Mouse (Mus musculus) cerebellum, adult 2 months (tissue): ENCODE data around the gene Nphp4. TPM values are rescaled to one million over a fixed set of nuclear protein-coding genes. Genes with fewer than 3 reads are reported as not detected.

ENCODE experiments used
- DNase-seq, 2 experiments: peaks; one replicate each; pipeline ENCODE4 v3.0.0; 2021
- H3K27ac ChIP-seq: fragments of 200-500 bp; 2 replicates; pipeline ENCODE4 v1.5.1; 2012; ENCODE audit warnings: low read length, control low read depth, inconsistent platforms; ENCODE audit not compliant: insufficient read depth
- H3K27me3 ChIP-seq: fragments of 200-500 bp; 2 replicates; pipeline ENCODE4 v1.6.1; 2012; ENCODE audit warnings: inconsistent platforms, mild to moderate bottlenecking, low read length, moderate library complexity; ENCODE audit not compliant: control insufficient read depth, insufficient read depth
- H3K4me1 ChIP-seq: fragments of 200-500 bp; 2 replicates; pipeline ENCODE4 v1.6.1; 2011; ENCODE audit warnings: low read length; ENCODE audit not compliant: control insufficient read depth, insufficient read depth
- H3K4me3 ChIP-seq: fragments of 200-500 bp; replicated peaks from 2 replicates; pipeline ENCODE3; 2011; ENCODE audit warnings: mild to moderate bottlenecking, low read depth, low read length, control low read depth; ENCODE audit not compliant: insufficient read depth
- CTCF ChIP-seq: fragments of 200-500 bp; IDR thresholded peaks from 2 replicates; pipeline ENCODE4 v1.5.1; 2011; ENCODE audit warnings: low read depth, mild to moderate bottlenecking, control low read depth, low read length, moderate library complexity, borderline replicate concordance; ENCODE audit not compliant: insufficient read depth
- POLR2A ChIP-seq: fragments of 200-500 bp; IDR thresholded peaks from 2 replicates; pipeline ENCODE4 v1.6.1; 2011; ENCODE audit warnings: low read length, control low read depth, borderline replicate concordance; ENCODE audit not compliant: insufficient read depth
- WGBS: fragments of 180-500 bp; shearing (Covaris S2); methylation state at CpG from one replicate; pipeline ENCODE4 v1.1.7; 2018; 5-methylcytosine and 5-hydroxymethylcytosine counted together
- polyA plus RNA-seq: library from polyadenylated mRNA; depleted of rRNA; stranded (reverse); fragments of >200 nt; gene quantifications from 2 replicates; pipeline ENCODE4 v1.2.3, GENCODE M21; 2012; rRNA removed

Nphp4 gene
- 8.7 and 8.8 TPM in 2 replicates for polyA plus RNA-seq

DNA sequence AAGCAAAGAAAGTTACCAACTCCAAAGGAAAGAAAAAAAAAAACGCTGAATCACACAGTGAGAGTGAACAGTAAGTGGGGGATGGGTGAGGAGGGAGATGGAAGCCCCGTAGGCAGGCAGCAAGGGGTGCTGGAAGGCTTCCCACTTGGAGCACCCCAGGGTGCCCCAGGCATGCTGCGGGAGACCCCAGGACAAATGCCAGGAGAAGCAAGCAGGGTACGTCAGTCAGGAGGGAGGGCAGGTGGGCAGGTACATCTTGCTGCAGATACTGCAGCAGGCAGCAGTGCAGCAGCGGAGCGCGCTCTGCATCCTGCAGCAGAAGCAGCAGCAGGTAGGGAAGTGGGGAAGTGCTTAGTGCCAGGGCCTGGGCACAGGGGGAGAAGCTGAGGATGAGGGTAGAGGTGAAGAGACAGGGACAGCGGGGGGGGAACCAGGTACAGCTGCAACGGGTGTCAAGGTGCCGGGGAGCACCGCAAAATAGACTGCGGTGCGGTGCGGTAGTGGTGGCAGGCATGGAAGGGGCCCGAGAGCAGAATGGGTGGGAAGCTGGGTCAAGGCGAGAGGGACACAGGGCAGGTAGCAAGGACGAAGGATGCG lies at the start of gene Nphp4:
TSS of gene Nphp4 (plus strand) at position 280 of the 597 bp plus-strand sequence.
- Histone ChIP-seq H3K4me3 (peak within 1 kb of the TSS; percentile 78), H3K4me1 (peaks cover 16% of the 10 kb centered on the region), H3K27ac (peak within 1 kb of the TSS; percentile 34), H3K27me3 (no peaks in the 10 kb centered on the region)
- DNase-seq, result peak; percentile 54 to 57
- no peak for TF ChIP-seq CTCF
- no peak for TF ChIP-seq POLR2A
- WGBS, result under 1% methylated on average over 18 of the region's 18 CpGs

DNA sequence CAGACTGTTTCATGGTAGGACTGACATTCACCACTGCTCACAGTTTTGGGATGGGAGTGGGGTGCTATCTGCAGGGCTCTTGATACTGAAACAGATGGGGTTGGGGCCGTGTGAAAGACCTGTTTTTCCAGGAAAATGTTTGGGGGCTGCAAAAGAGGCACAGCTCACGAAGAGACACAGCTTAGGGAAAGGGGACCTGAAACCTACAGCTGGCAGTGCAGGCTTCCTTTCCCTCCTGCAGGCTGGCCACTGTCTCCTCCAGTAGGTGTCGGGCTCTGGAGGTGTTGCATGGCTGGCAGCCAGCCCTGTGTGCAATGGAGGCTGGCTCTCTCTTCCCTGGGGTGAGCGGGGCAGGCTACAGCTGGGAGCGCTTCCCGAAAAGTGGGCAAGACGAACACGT lies 48.2 kb upstream of the Nphp4 start:
- TF ChIP-seq CTCF, result no peak
- no peak for TF ChIP-seq POLR2A
- no peak for DNase-seq
- no peak overlapping the region for H3K4me3 ChIP-seq
- WGBS, result 44% methylated on average over 8 of the region's 8 CpGs
- no peaks in the 10 kb centered on the region for H3K27me3 ChIP-seq
- no peak overlapping the region for H3K27ac ChIP-seq
- no peaks in the 10 kb centered on the region for H3K4me1 ChIP-seq

- H3K27ac ChIP-seq, result no peak overlapping the region
- H3K27me3 ChIP-seq, result no peaks in the 10 kb centered on the region
- TF ChIP-seq POLR2A (no peak), CTCF (peak; percentile 75)
- peak; percentile 32 to 34 for DNase-seq
- 52% methylated on average over 5 of the region's 5 CpGs for WGBS
- H3K4me1 ChIP-seq, result no peaks in the 10 kb centered on the region
- no peak overlapping the region for H3K4me3 ChIP-seq
These were observed 44.2 kb upstream of the Nphp4 start for GRCm38 (mm10) chr4:152432308-152432707.

DNA sequence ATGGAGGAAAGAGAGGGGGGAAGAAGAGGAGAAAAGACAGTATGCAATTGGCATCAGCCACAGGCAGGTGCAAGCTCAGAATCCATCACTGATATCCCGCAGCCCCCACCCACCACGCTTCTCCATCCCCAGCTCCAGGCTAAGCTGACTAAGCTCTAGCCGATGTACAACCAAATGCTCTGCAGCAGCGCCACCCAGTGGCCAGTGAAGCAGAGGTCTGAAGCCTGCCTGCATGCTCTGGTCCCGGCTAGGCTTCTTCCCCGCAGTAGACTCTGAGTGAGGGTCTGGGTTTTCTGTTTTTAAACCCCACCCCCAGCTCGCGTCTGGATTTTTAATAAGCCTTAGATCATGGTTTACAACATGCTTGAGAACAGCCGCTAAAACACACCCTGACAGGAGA lies 41.7 kb upstream of the Nphp4 start:
- Histone ChIP-seq H3K4me1 (no peaks in the 10 kb centered on the region), H3K27ac (no peak overlapping the region), H3K27me3 (no peaks in the 10 kb centered on the region), H3K4me3 (peak overlapping the region; percentile 19)
- 2% methylated on average over 9 of the region's 9 CpGs for WGBS
- TF ChIP-seq POLR2A (no peak), CTCF (peak; percentile 94)
- peak; percentile 85 to 91 for DNase-seq

GRCm38 (mm10) chr4:152435255-152435654 lies 41.3 kb upstream of the Nphp4 start:
- peak overlapping the region; percentile 19 for H3K4me3 ChIP-seq
- peak; percentile 78 to 86 for DNase-seq
- TF ChIP-seq POLR2A, result no peak
- peak; percentile 86 for TF ChIP-seq CTCF
- H3K27ac ChIP-seq, result no peak overlapping the region
- H3K4me1 ChIP-seq, result no peaks in the 10 kb centered on the region
- 12% methylated on average over 10 of the region's 10 CpGs for WGBS
- no peaks in the 10 kb centered on the region for H3K27me3 ChIP-seq

- H3K4me1 ChIP-seq, result peaks cover 3% of the 10 kb centered on the region
- DNase-seq, result peak in 1 of 2 experiments; percentile 35
- H3K4me3 ChIP-seq, result no peak overlapping the region
- TF ChIP-seq CTCF (no peak), POLR2A (no peak)
- H3K27me3 ChIP-seq, result no peaks in the 10 kb centered on the region
- 75% methylated on average over 9 of the region's 9 CpGs for WGBS
- H3K27ac ChIP-seq, result no peak overlapping the region
These were observed 35.6 kb upstream of the Nphp4 start for GRCm38 (mm10) chr4:152440882-152441281.

DNA sequence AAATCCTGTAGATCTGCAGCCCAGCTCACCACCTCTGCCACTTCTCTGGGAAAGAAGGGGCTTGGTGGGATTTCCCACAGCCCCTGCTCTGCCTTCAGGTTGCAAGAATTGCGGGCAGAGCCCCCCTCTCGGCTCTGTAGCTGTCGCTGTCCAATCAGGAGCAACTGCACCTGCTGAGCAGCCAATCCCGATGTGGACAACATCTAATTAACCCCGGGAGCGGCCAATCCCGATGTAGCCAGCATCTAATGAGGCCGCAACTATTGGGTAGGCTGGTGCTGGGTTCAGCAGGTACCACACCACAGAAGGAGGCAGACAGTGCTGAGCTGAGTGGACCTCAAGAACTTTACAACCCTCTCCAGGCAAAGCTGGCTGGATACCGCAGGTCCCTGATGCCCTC lies 35.0 kb upstream of the Nphp4 start:
- no peak for TF ChIP-seq POLR2A
- H3K27me3 ChIP-seq, result no peaks in the 10 kb centered on the region
- peaks cover 10% of the 10 kb centered on the region for H3K4me1 ChIP-seq
- no peak overlapping the region for H3K4me3 ChIP-seq
- no peak overlapping the region for H3K27ac ChIP-seq
- WGBS, result 55% methylated on average over 9 of the region's 9 CpGs
- DNase-seq, result no peak

- H3K27ac ChIP-seq, result no peak overlapping the region
- WGBS, result 80% methylated on average over 10 of the region's 10 CpGs
- no peak for DNase-seq
- TF ChIP-seq CTCF (no peak), POLR2A (no peak)
- H3K4me1 ChIP-seq, result peaks cover 14% of the 10 kb centered on the region
- H3K27me3 ChIP-seq, result no peaks in the 10 kb centered on the region
- H3K4me3 ChIP-seq, result no peak overlapping the region
These were observed 30.3 kb upstream of the Nphp4 start for GRCm38 (mm10) chr4:152446178-152446577.
